Mouse (Mus musculus): ENCODE data around the gene Mus81. TPM values are rescaled to one million over a fixed set of nuclear protein-coding genes. Genes with fewer than 3 reads are reported as not detected.

The Mus81 gene
- polyA plus RNA-seq, 1 experiment, result 94.2 TPM

DNA sequence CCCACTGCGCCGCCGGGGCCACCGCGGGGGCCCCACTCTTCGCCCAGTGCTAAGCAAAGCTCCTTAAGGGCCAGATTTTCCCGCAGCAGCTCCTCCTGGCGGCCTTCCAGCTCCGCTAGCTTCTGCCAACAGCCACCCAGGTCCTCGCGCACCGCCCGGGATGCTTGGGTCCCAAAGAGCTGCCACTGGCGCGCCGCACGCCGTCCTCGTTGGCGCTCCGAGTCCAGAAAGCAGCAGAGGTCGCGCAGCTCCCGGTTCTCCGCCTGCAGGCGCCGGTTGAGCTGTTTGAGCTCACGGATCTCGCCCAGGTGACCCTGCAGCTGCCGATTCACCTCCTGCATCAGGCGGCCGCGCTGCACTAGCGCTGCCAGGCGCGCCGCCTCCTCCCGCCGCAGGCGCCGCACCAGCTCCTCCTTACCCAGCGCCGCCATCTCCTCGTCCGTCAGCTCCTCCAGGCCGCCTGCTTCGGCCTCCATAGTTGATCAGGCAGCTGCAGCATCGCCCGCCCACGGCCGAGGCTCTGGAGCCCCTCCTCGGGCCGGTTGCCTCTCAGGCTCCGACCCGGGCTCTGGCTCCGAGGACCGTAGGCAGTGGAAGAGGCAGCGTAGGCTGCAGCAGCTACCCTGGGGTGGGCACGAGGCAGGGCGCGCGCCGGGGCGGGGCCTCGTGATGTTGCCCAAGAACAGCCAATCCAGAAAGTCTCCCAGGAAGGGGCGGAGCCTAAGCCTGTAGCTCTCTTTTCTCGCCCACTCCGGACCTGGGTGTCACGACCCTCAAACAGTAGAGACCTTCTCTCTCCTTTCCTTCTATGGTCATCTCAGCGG, 31.1 kb downstream of the Mus81 start:
- TF ChIP-seq CTCF (IDR thresholded peaks at IDR 0.05; ENCODE audit: borderline replicate concordance, insufficient read depth, low read depth, low read length) (no peak), POLR2A (IDR thresholded peaks at IDR 0.05; ENCODE audit: borderline replicate concordance, insufficient read depth, low read length) (peak; percentile 94)
- peak overlapping the region; percentile 77 for H3K4me3 ChIP-seq (replicated peaks; ENCODE audit: insufficient read depth, low read depth, low read length)
- H3K27ac ChIP-seq (ENCODE audit: insufficient read depth, low read length), result peak overlapping the region; percentile 96
- H3K27me3 ChIP-seq (ENCODE audit: control insufficient read depth, insufficient read depth, low read length), result no peaks in the 10 kb centered on the region
- peaks cover 10% of the 10 kb centered on the region for H3K4me1 ChIP-seq (ENCODE audit: control insufficient read depth, insufficient read depth, low read length)
- peak; percentile 97 to 98 for DNase-seq
- under 1% methylated on average over 69 of the region's 70 CpGs for WGBS

- no peaks in the 10 kb centered on the region for H3K27me3 ChIP-seq (ENCODE audit: control insufficient read depth, insufficient read depth, low read length)
- no peak for TF ChIP-seq POLR2A (IDR thresholded peaks at IDR 0.05; ENCODE audit: borderline replicate concordance, insufficient read depth, low read length)
- no peak for TF ChIP-seq CTCF (IDR thresholded peaks at IDR 0.05; ENCODE audit: borderline replicate concordance, insufficient read depth, low read depth, low read length)
- under 1% methylated on average over 26 of the region's 26 CpGs for WGBS
- peak overlapping the region; percentile 96 for H3K27ac ChIP-seq (ENCODE audit: insufficient read depth, low read length)
- no peak for DNase-seq
- peaks cover 10% of the 10 kb centered on the region for H3K4me1 ChIP-seq (ENCODE audit: control insufficient read depth, insufficient read depth, low read length)
- peak overlapping the region; percentile 77 for H3K4me3 ChIP-seq (replicated peaks; ENCODE audit: insufficient read depth, low read depth, low read length)
These were observed 31.8 kb downstream of the Mus81 start for GRCm38 (mm10) chr19:5456241-5456921.

- H3K27ac ChIP-seq (ENCODE audit: insufficient read depth, low read length), result peak overlapping the region; percentile 96; the same call in 1 of the 2 replicates
- TF ChIP-seq CTCF (IDR thresholded peaks at IDR 0.05; ENCODE audit: borderline replicate concordance, insufficient read depth, low read depth, low read length), result no peak
- no peak for TF ChIP-seq POLR2A (IDR thresholded peaks at IDR 0.05; ENCODE audit: borderline replicate concordance, insufficient read depth, low read length)
- WGBS, result 8% methylated on average over 8 of the region's 8 CpGs
These were observed 32.6 kb downstream of the Mus81 start for GRCm38 (mm10) chr19:5455568-5455967.

DNA sequence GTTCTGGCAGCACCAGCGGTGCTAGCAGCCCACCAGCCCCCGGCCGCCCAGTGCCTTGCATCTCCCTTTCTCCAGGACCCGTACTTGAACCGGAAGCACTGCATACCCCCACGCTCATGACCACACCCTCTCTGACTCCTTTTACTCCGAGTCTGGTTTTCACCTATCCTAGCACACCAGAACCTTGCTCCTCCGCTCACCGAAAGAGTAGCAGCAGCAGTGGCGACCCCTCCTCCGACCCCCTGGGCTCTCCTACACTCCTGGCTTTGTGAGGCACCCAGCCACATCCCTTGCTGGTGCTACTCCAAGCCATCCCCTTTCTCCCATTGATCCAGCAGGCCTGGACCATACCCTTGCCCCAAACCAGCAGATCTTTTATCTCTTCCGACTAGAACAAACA, 33.2 kb downstream of the Mus81 start:
- H3K4me3 ChIP-seq (replicated peaks; ENCODE audit: insufficient read depth, low read depth, low read length), result peak overlapping the region; percentile 77
- WGBS, result 47% methylated on average over 12 of the region's 12 CpGs
- peaks cover 10% of the 10 kb centered on the region for H3K4me1 ChIP-seq (ENCODE audit: control insufficient read depth, insufficient read depth, low read length)
- no peaks in the 10 kb centered on the region for H3K27me3 ChIP-seq (ENCODE audit: control insufficient read depth, insufficient read depth, low read length)
- DNase-seq, result peak in 1 of 2 experiments; percentile 20
- H3K27ac ChIP-seq (ENCODE audit: insufficient read depth, low read length), result no peak overlapping the region
- no peak for TF ChIP-seq POLR2A (IDR thresholded peaks at IDR 0.05; ENCODE audit: borderline replicate concordance, insufficient read depth, low read length)

More at GRCm38 (mm10) chr19:5455568-5455967, 32.6 kb downstream of the Mus81 start:
- Histone ChIP-seq H3K4me3 (replicated peaks; ENCODE audit: insufficient read depth, low read depth, low read length) (peak overlapping the region; percentile 77), H3K4me1 (ENCODE audit: control insufficient read depth, insufficient read depth, low read length) (peaks cover 10% of the 10 kb centered on the region), H3K27me3 (ENCODE audit: control insufficient read depth, insufficient read depth, low read length) (no peaks in the 10 kb centered on the region)
- peak in 1 of 2 experiments; percentile 30 for DNase-seq

GRCm38 (mm10) chr19:5451766-5452165, 36.4 kb downstream of the Mus81 start:
- Histone ChIP-seq H3K27ac (ENCODE audit: insufficient read depth, low read length) (no peak overlapping the region; the same call in 1 of the 2 replicates), H3K27me3 (ENCODE audit: control insufficient read depth, insufficient read depth, low read length) (no peaks in the 10 kb centered on the region), H3K4me1 (ENCODE audit: control insufficient read depth, insufficient read depth, low read length) (peaks cover 7% of the 10 kb centered on the region; the same call in 1 of the 2 replicates), H3K4me3 (replicated peaks; ENCODE audit: insufficient read depth, low read depth, low read length) (no peak overlapping the region)
- TF ChIP-seq CTCF (IDR thresholded peaks at IDR 0.05; ENCODE audit: borderline replicate concordance, insufficient read depth, low read depth, low read length) (0 out of 2 replicates have a peak, but pooled peaks have one; percentile 5), POLR2A (IDR thresholded peaks at IDR 0.05; ENCODE audit: borderline replicate concordance, insufficient read depth, low read length) (no peak)
- WGBS, result 72% methylated on average over 6 of the region's 6 CpGs
- no peak for DNase-seq

DNA sequence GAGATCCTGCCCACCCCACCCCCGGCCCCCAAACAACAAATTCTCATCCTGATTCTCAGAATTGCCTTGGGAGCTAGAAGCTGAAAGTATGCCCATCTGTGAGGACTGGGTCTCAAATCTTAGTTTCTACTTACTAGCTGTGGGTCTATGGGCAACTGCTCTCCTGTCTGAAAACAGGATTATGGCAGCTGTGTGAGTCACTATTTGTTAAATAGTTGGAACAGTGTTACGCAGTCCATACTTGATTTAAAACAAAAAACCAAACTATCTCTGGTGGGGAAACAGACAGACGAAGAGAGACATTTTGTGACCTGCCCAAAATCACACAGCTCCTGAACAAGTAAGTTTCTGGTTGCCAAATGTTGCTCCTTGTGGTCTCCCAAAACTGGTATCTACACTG, 38.5 kb downstream of the Mus81 start:
- 83% methylated on average over 3 of the region's 3 CpGs for WGBS
- TF ChIP-seq POLR2A (IDR thresholded peaks at IDR 0.05; ENCODE audit: borderline replicate concordance, insufficient read depth, low read length) (no peak), CTCF (IDR thresholded peaks at IDR 0.05; ENCODE audit: borderline replicate concordance, insufficient read depth, low read depth, low read length) (no peak)
- H3K4me1 ChIP-seq (ENCODE audit: control insufficient read depth, insufficient read depth, low read length), result peaks cover 2% of the 10 kb centered on the region; the same call in 1 of the 2 replicates
- no peak for DNase-seq
- H3K27ac ChIP-seq (ENCODE audit: insufficient read depth, low read length), result no peak overlapping the region
- no peaks in the 10 kb centered on the region for H3K27me3 ChIP-seq (ENCODE audit: control insufficient read depth, insufficient read depth, low read length)
- H3K4me3 ChIP-seq (replicated peaks; ENCODE audit: insufficient read depth, low read depth, low read length), result no peak overlapping the region

- no peak for TF ChIP-seq POLR2A (IDR thresholded peaks at IDR 0.05; ENCODE audit: borderline replicate concordance, insufficient read depth, low read length)
- no peak for TF ChIP-seq CTCF (IDR thresholded peaks at IDR 0.05; ENCODE audit: borderline replicate concordance, insufficient read depth, low read depth, low read length)
- Histone ChIP-seq H3K27me3 (ENCODE audit: control insufficient read depth, insufficient read depth, low read length) (no peaks in the 10 kb centered on the region), H3K27ac (ENCODE audit: insufficient read depth, low read length) (no peak overlapping the region), H3K4me1 (ENCODE audit: control insufficient read depth, insufficient read depth, low read length) (no peaks in the 10 kb centered on the region; the same call in 1 of the 2 replicates), H3K4me3 (replicated peaks; ENCODE audit: insufficient read depth, low read depth, low read length) (no peak overlapping the region)
- DNase-seq, result no peak
- 8% methylated on average over 36 of the region's 36 CpGs for WGBS
These were observed 39.6 kb downstream of the Mus81 start for GRCm38 (mm10) chr19:5448354-5449150.

Data from cerebellum, adult 2 months (tissue).